Mouse (Mus musculus) 416B (cell line): ENCODE data around the gene Kcne4.
"Not testable (repeated sequence)": the region's sequence is repeated elsewhere in the genome, so short reads cannot be mapped to it uniquely, and the experiment has no call there.

Experiments
- DNase-seq: peaks from one replicate; pipeline ENCODE4 v3.0.0; 2011; ENCODE audit warnings: low read depth

Kcne4 gene

DNA sequence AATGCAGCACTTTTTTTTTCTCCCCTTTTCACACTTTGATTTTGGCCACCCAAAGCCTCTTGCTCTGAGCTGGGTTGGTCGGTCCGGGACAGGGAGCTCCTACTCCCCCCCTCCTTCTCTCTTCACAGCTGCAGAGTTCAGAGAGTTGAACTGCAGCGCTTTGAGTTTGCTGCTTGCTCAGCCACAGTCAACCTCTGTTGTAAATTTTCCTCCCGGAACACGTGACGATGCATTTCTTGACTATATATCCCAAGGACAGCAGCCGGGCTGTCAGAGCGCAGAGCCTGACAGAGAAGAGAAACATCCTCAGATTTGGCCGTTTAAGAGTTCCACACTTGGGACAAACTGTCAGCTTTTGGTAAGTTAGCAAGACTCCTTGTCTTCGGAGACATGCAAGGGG lies at the start of gene Kcne4:
Gene Kcne4 (plus strand): TSS at position 120 of the 400 bp plus-strand sequence.
- no peak for DNase-seq

DNA sequence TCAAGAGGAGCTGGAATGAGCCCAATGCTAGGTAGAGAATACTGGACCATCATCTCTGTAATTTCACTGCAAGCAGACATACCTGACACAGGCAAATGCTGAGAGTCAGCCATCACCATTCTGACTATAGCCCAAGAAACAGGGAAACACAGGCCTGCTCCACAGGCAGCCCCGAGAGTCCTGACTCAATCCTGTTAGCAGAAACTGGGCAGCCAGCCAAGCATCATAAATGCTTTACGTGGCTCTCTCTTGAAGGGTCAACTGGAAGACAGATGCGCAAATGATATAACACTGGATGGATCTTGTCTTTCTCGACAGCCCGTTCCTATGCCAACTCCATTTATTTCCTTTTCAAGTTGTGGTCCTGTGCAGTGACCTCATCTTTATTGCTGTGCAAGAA lies 34.7 kb upstream of the Kcne4 start:
- no peak for DNase-seq

DNA sequence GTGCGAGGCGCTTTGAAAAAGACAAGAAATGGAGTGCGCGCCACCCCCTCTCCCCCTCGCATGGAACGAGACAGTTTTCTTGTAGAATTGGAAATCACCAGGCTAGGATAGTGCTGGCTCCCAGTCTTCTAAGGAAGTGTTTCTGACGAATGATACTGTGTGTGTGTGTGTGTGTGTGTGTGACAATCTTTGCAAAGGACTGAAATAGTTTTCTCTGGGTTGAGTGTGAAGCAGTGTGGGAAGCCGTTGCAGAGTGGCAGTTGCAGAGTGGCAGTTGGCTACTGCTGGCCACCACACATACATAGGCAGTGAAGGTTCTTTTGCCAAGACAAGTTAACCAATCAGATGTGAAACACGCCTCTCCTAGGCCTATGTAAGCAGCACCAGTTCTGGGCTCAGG lies 31.6 kb upstream of the Kcne4 start:
- not testable (repeated sequence) for DNase-seq

GRCm38 (mm10) chr1:78789744-78790143 lies 26.8 kb upstream of the Kcne4 start:
- DNase-seq = no peak

- DNase-seq = no peak
Observed at GRCm38 (mm10) chr1:78807428-78807827, 9.1 kb upstream of the Kcne4 start.

- no peak for DNase-seq
Observed at GRCm38 (mm10) chr1:78809819-78810218, 6.7 kb upstream of the Kcne4 start.

DNA sequence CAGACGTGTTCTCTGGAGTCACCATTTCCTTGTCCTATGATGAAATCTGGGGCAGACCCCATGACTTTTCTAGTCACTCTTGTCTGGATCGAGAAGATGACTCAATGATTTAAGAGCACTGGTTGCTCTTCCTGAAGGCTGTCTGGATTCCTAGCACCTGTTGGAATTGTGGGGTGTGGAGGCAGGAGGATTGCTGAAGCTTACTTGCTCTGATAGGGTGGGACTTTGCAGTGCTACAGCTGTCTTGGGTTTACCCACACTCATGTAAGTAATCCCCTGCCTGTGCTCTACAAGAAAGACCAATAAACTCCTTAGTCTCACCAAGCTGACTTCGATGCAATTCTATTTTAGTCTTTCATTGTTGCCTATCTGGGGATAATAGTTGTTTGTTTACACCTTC lies 5.7 kb upstream of the Kcne4 start:
- no peak for DNase-seq

- no peak for DNase-seq
Observed at GRCm38 (mm10) chr1:78811975-78812490, 4.5 kb upstream of the Kcne4 start.

GRCm38 (mm10) chr1:78817756-78818155 lies 1.2 kb downstream of the Kcne4 start:
- no peak for DNase-seq

GRCm38 (mm10) chr1:78818630-78819526 lies 2.3 kb downstream of the Kcne4 start:
- DNase-seq = no peak

GRCm38 (mm10) chr1:78819592-78819991 lies 3.0 kb downstream of the Kcne4 start:
- DNase-seq = no peak

GRCm38 (mm10) chr1:78820176-78820575 lies 3.6 kb downstream of the Kcne4 start:
- DNase-seq = no peak

- no peak for DNase-seq
Observed at GRCm38 (mm10) chr1:78821111-78821510, 4.6 kb downstream of the Kcne4 start.

DNA sequence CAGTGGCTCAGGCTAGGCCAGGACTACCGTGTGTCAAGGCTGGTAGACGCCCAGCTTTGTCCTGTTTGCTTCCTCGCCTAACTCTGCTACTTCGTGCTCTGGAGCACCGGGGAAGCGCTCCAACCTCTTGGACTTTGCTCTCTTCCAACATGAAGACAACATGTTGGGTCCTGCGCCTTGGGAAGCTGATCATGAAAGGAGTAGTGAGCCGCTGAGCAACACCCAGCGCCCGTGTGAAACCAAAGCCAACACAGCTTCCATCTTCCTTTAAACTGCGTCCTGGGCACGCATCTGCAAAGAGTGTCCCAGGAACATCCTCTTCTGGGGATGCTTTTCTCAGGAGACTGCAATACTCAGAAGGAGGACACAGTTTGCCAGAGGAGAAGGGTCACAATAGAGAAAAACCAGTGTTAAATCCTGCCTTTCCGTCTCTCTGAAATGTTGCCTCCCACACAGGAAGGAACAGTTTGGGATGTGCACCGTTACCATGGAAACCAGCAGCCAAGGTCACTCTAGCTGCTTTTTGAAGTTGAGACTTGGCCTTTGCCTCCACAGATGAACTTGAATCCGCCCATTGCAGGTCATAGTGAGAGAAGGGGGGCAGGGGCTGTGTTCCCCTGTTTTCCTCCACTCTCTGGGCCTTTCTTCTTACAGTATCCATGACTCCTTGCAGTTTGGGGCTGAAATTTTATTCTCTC lies 5.3 kb downstream of the Kcne4 start:
- DNase-seq = no peak

- DNase-seq = no peak
Observed at GRCm38 (mm10) chr1:78825246-78825645, 8.7 kb downstream of the Kcne4 start.

DNA sequence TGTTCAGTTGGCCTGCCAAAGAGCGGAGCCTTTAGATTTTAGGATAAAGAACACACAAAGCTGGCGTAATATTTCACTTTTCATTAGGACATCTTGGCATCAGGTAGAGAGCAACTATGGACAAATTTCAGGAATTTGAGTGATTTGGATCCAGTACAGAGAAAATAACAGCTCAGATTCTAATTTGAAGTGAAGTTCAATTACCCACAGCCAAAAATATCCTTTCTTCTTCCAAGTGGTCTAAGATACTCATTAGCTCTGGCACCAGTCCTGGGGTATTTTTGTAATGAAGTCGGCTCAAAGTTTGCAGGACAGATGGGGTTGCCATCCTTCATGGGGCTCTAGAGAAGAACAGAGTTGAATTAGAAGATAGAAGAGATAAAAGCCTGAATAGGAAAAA lies 21.9 kb downstream of the Kcne4 start:
- no peak for DNase-seq

GRCm38 (mm10) chr1:78840769-78841168 lies 24.2 kb downstream of the Kcne4 start:
- DNase-seq = no peak

- no peak for DNase-seq
Observed at GRCm38 (mm10) chr1:78845661-78846060, 29.1 kb downstream of the Kcne4 start.

DNA sequence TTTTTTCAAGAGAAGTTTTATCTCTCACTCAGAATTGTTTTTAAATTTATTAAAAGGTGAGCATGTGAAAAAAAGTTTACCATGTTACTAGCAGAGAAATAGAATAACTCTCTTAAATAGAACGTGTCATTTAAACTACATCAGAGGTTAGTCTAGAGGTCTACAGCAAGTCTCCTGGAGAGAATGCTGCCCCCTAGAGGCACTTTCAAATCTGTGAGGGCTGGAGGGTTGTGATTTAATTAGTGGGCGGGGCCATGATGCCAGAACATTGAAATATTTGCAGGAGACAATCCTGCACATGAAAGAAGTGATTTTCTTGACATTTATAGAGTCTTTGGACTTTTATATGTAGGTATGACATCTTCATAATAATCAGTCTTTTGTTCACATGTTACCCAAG lies 29.9 kb downstream of the Kcne4 start:
- DNase-seq = peak; percentile 40

DNA sequence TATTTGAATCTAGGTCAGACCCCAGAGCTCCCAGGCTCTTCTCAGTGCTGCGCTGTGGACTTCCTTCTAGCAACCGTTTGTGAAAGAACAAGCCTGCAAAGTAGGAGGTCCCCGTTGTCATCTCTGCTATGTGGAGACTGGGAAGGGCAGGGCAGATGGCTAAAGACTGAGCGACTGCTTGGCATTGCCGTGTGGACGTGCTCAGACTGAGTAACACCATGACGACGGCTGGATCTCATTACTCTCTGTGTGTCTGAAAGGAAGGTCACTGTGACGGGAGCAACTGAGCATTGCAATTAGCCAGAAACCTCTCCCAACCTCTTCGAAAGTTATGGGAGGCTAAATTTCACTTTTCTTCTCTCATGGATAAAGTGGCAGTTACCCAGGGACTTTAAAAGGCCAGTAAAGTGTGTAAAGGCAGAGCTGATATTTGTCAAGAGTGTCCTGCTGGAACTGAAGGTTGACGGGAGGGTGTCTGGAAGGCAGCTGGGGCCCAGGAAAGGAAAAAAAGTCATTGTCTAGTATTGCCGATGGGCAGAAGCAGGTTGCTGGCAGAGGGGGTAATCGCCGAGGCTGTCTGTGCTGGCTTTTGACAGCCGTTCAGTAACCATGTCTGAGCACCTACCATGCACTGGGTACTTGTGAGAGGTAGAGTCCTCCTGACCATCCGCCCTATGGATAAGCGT lies 36.0 kb downstream of the Kcne4 start:
- no peak for DNase-seq

DNA sequence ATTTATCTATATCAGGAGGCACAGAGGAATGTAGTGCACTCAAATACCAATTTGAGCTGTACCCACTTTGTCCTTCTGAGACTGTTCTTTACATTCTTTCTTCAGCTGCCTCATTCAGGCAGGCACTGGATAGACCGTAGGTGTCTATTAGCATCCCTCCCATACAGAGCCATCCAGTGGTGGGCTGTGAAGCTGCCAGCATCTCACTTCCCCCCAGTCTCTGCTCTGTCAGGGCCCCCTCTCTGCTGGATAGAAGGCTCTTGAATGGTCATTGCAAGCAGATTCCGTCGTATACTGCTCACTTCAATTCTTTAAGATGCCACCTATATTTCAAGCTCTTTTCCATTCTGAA lies 36.5 kb downstream of the Kcne4 start:
- DNase-seq = no peak

GRCm38 (mm10) chr1:78854306-78854705 lies 37.7 kb downstream of the Kcne4 start:
- no peak for DNase-seq

DNA sequence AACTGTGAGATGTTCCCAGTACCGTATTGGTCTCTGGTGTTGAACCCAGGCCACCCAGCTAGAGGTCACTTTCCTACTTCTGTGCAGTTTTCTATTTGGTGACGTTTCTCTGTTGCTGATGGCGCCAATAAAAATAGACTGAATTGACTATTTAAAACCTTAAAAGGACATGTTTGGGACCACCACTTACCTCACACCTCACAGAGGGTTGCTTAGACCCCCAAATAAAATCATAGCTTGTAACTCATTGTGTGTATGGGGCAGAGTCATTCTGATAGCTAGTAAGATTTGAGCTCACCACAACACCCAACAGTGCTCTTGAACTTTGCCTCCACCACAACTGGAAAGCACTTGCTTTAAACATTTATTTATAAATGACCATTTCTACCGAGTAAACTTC lies 43.0 kb downstream of the Kcne4 start:
- no peak for DNase-seq
